Mouse (Mus musculus): ENCODE measurements around the gene Nfatc2ip.

The Nfatc2ip gene

GRCm38 (mm10) chr7:126396298-126397119 is at the start of gene Nfatc2ip:
Gene Nfatc2ip, minus strand, starts transcription at chr7:126396737.
- peak; percentile 93 for DNase-seq (ENCODE audit: low spot score)

- DNase-seq (ENCODE audit: low spot score): no peak
Measured at GRCm38 (mm10) chr7:126446217-126446616, 49.7 kb upstream of the Nfatc2ip start.

GRCm38 (mm10) chr7:126445104-126445815 is 48.7 kb upstream of the Nfatc2ip start:
- no peak for DNase-seq (ENCODE audit: low spot score)

- DNase-seq (ENCODE audit: low spot score): no peak
Measured at GRCm38 (mm10) chr7:126444536-126444935, 48.0 kb upstream of the Nfatc2ip start.

- no peak for DNase-seq (ENCODE audit: low spot score)
Measured at GRCm38 (mm10) chr7:126443997-126444396, 47.5 kb upstream of the Nfatc2ip start.

GRCm38 (mm10) chr7:126440134-126440533 is 43.6 kb upstream of the Nfatc2ip start:
- no peak for DNase-seq (ENCODE audit: low spot score)

- peak; percentile 38 for DNase-seq (ENCODE audit: low spot score)
Measured at GRCm38 (mm10) chr7:126436851-126437250, 40.3 kb upstream of the Nfatc2ip start.

GRCm38 (mm10) chr7:126435801-126436200 is 39.3 kb upstream of the Nfatc2ip start:
- no peak for DNase-seq (ENCODE audit: low spot score)

- DNase-seq (ENCODE audit: low spot score): no peak
Measured at GRCm38 (mm10) chr7:126434726-126435125, 38.2 kb upstream of the Nfatc2ip start.

- DNase-seq (ENCODE audit: low spot score): no peak
Measured at GRCm38 (mm10) chr7:126430167-126430566, 33.6 kb upstream of the Nfatc2ip start.

GRCm38 (mm10) chr7:126429503-126429898 is 33.0 kb upstream of the Nfatc2ip start:
- DNase-seq (ENCODE audit: low spot score): no peak

GRCm38 (mm10) chr7:126428631-126429502 is 32.3 kb upstream of the Nfatc2ip start, which contains the start of gene Rabep2:
Gene Rabep2, plus strand, starts transcription at chr7:126428759.
- peak; percentile 77 for DNase-seq (ENCODE audit: low spot score)

- no peak for DNase-seq (ENCODE audit: low spot score)
Measured at GRCm38 (mm10) chr7:126428154-126428553, 31.6 kb upstream of the Nfatc2ip start.

- no peak for DNase-seq (ENCODE audit: low spot score)
Measured at GRCm38 (mm10) chr7:126427323-126427860, 30.9 kb upstream of the Nfatc2ip start.

- no peak for DNase-seq (ENCODE audit: low spot score)
Measured at GRCm38 (mm10) chr7:126424161-126424560, 27.6 kb upstream of the Nfatc2ip start.

GRCm38 (mm10) chr7:126421756-126422155 is 25.2 kb upstream of the Nfatc2ip start:
- DNase-seq (ENCODE audit: low spot score): no peak

- no peak for DNase-seq (ENCODE audit: low spot score)
Measured at GRCm38 (mm10) chr7:126418496-126418895, 22.0 kb upstream of the Nfatc2ip start.

GRCm38 (mm10) chr7:126417606-126418005 is 21.1 kb upstream of the Nfatc2ip start:
- no peak for DNase-seq (ENCODE audit: low spot score)

- peak; percentile 7 for DNase-seq (ENCODE audit: low spot score)
Measured at GRCm38 (mm10) chr7:126417045-126417444, 20.5 kb upstream of the Nfatc2ip start.

- DNase-seq (ENCODE audit: low spot score): peak; percentile 17
Measured at GRCm38 (mm10) chr7:126416615-126417014, 20.1 kb upstream of the Nfatc2ip start.

GRCm38 (mm10) chr7:126414725-126415124 is 18.2 kb upstream of the Nfatc2ip start, which contains the start of gene Cd19:
Gene Cd19, minus strand, starts transcription at chr7:126414889.
- no peak for DNase-seq (ENCODE audit: low spot score)

GRCm38 (mm10) chr7:126411061-126411460 is 14.5 kb upstream of the Nfatc2ip start:
- DNase-seq (ENCODE audit: low spot score): no peak

Data from spleen, adult 12 weeks (tissue).